Mouse (Mus musculus): ENCODE measurements around the gene Grhpr. TPM values are rescaled to one million over a fixed set of nuclear protein-coding genes. Genes with fewer than 3 reads are reported as not detected.
A peak's percentile ranks its signal among the peaks of the same experiment; 100 is the strongest.

Gene Grhpr
- polyA plus RNA-seq, 1 experiment from 2014 or later = 59.0 TPM

- Histone ChIP-seq H3K27me3 (no peaks in the 10 kb centered on the region), H3K9ac (no peak overlapping the region), H3K9me3 (replicated peaks) (no peaks in the 10 kb centered on the region), H3K36me3 (no peaks in the 10 kb centered on the region), H3K27ac (replicated peaks) (no peak overlapping the region), H3K4me3 (replicated peaks) (no peak overlapping the region), H3K4me2 (replicated peaks) (no peak overlapping the region), H3K4me1 (no peaks in the 10 kb centered on the region)
- WGBS = 64% methylated on average over 9 of the region's 9 CpGs
- ATAC-seq (ENCODE audit: insufficient number of reproducible peaks, low FRiP score, low TSS enrichment, low read depth) = no peak
These were observed 28.2 kb upstream of the Grhpr start for GRCm38 (mm10) chr4:44953041-44953440.

GRCm38 (mm10) chr4:44958776-44959175 is 22.4 kb upstream of the Grhpr start:
- no peaks in the 10 kb centered on the region for H3K9me3 ChIP-seq (replicated peaks)
- no peak overlapping the region for H3K9ac ChIP-seq
- H3K4me1 ChIP-seq = no peaks in the 10 kb centered on the region
- ATAC-seq (ENCODE audit: insufficient number of reproducible peaks, low FRiP score, low TSS enrichment, low read depth) = no peak
- H3K36me3 ChIP-seq = no peaks in the 10 kb centered on the region
- no peak overlapping the region for H3K4me2 ChIP-seq (replicated peaks)
- no peaks in the 10 kb centered on the region for H3K27me3 ChIP-seq
- H3K4me3 ChIP-seq (replicated peaks) = no peak overlapping the region
- no peak overlapping the region for H3K27ac ChIP-seq (replicated peaks)
- WGBS = 83% methylated on average over 9 of the region's 9 CpGs

GRCm38 (mm10) chr4:44959220-44959619 is 22.0 kb upstream of the Grhpr start:
- H3K36me3 ChIP-seq = no peaks in the 10 kb centered on the region
- no peak overlapping the region for H3K27ac ChIP-seq (replicated peaks)
- no peaks in the 10 kb centered on the region for H3K4me1 ChIP-seq
- no peak overlapping the region for H3K4me3 ChIP-seq (replicated peaks)
- H3K27me3 ChIP-seq = no peaks in the 10 kb centered on the region
- H3K9me3 ChIP-seq (replicated peaks) = no peaks in the 10 kb centered on the region
- 91% methylated on average over 13 of the region's 13 CpGs for WGBS
- no peak overlapping the region for H3K9ac ChIP-seq
- H3K4me2 ChIP-seq (replicated peaks) = no peak overlapping the region
- ATAC-seq (ENCODE audit: insufficient number of reproducible peaks, low FRiP score, low TSS enrichment, low read depth) = no peak

GRCm38 (mm10) chr4:44963156-44963555 is 18.0 kb upstream of the Grhpr start:
- H3K27ac ChIP-seq (replicated peaks) = no peak overlapping the region
- H3K9me3 ChIP-seq (replicated peaks) = no peaks in the 10 kb centered on the region
- H3K4me1 ChIP-seq = no peaks in the 10 kb centered on the region
- no peak overlapping the region for H3K4me2 ChIP-seq (replicated peaks)
- no peaks in the 10 kb centered on the region for H3K27me3 ChIP-seq
- no peaks in the 10 kb centered on the region for H3K36me3 ChIP-seq
- H3K4me3 ChIP-seq (replicated peaks) = no peak overlapping the region
- WGBS = 61% methylated on average over 11 of the region's 11 CpGs
- no peak overlapping the region for H3K9ac ChIP-seq
- ATAC-seq (ENCODE audit: insufficient number of reproducible peaks, low FRiP score, low TSS enrichment, low read depth) = no peak

- no peak for ATAC-seq (ENCODE audit: insufficient number of reproducible peaks, low FRiP score, low TSS enrichment, low read depth)
- no peak overlapping the region for H3K4me2 ChIP-seq (replicated peaks)
- no peaks in the 10 kb centered on the region for H3K27me3 ChIP-seq
- no peak overlapping the region for H3K4me3 ChIP-seq (replicated peaks)
- H3K9me3 ChIP-seq (replicated peaks) = no peaks in the 10 kb centered on the region
- H3K9ac ChIP-seq = no peak overlapping the region
- 78% methylated on average over 2 of the region's 2 CpGs for whole genome bisulfite sequencing
- no peaks in the 10 kb centered on the region for H3K4me1 ChIP-seq
- no peaks in the 10 kb centered on the region for H3K36me3 ChIP-seq
- no peak overlapping the region for H3K27ac ChIP-seq (replicated peaks)
These were observed 16.0 kb upstream of the Grhpr start for GRCm38 (mm10) chr4:44965175-44965574.

- Histone ChIP-seq H3K9ac (no peak overlapping the region), H3K36me3 (no peaks in the 10 kb centered on the region), H3K4me1 (no peaks in the 10 kb centered on the region), H3K27ac (replicated peaks) (no peak overlapping the region), H3K27me3 (no peaks in the 10 kb centered on the region), H3K4me3 (replicated peaks) (no peak overlapping the region), H3K4me2 (replicated peaks) (no peak overlapping the region), H3K9me3 (replicated peaks) (no peaks in the 10 kb centered on the region)
- 72% methylated on average over 3 of the region's 3 CpGs for WGBS
- ATAC-seq (ENCODE audit: insufficient number of reproducible peaks, low FRiP score, low TSS enrichment, low read depth) = no peak
These were observed 15.5 kb upstream of the Grhpr start for GRCm38 (mm10) chr4:44965736-44966135.

- no peaks in the 10 kb centered on the region for H3K9me3 ChIP-seq (replicated peaks)
- ATAC-seq (ENCODE audit: insufficient number of reproducible peaks, low FRiP score, low TSS enrichment, low read depth) = no peak
- no peaks in the 10 kb centered on the region for H3K27me3 ChIP-seq
- H3K4me2 ChIP-seq (replicated peaks) = no peak overlapping the region
- H3K9ac ChIP-seq = no peak overlapping the region
- H3K4me1 ChIP-seq = no peaks in the 10 kb centered on the region
- no peak overlapping the region for H3K4me3 ChIP-seq (replicated peaks)
- no peak overlapping the region for H3K27ac ChIP-seq (replicated peaks)
- no peaks in the 10 kb centered on the region for H3K36me3 ChIP-seq
- WGBS = 84% methylated on average over 8 of the region's 8 CpGs
These were observed 13.8 kb upstream of the Grhpr start for GRCm38 (mm10) chr4:44967402-44967801.

GRCm38 (mm10) chr4:44970056-44970455 is 11.1 kb upstream of the Grhpr start:
- H3K27ac ChIP-seq (replicated peaks) = no peak overlapping the region
- no peaks in the 10 kb centered on the region for H3K9me3 ChIP-seq (replicated peaks)
- H3K4me2 ChIP-seq (replicated peaks) = no peak overlapping the region
- no peak overlapping the region for H3K9ac ChIP-seq
- H3K36me3 ChIP-seq = no peaks in the 10 kb centered on the region
- H3K27me3 ChIP-seq = no peaks in the 10 kb centered on the region
- H3K4me1 ChIP-seq = peaks cover 12% of the 10 kb centered on the region
- WGBS = 91% methylated on average over 7 of the region's 7 CpGs
- no peak for ATAC-seq (ENCODE audit: insufficient number of reproducible peaks, low FRiP score, low TSS enrichment, low read depth)
- no peak overlapping the region for H3K4me3 ChIP-seq (replicated peaks)

GRCm38 (mm10) chr4:44970612-44971110 is 10.5 kb upstream of the Grhpr start:
- ATAC-seq (ENCODE audit: insufficient number of reproducible peaks, low FRiP score, low TSS enrichment, low read depth) = no peak
- no peak overlapping the region for H3K4me3 ChIP-seq (replicated peaks)
- H3K9me3 ChIP-seq (replicated peaks) = no peaks in the 10 kb centered on the region
- H3K4me1 ChIP-seq = peaks cover 12% of the 10 kb centered on the region
- H3K4me2 ChIP-seq (replicated peaks) = no peak overlapping the region
- H3K9ac ChIP-seq = no peak overlapping the region
- no peak overlapping the region for H3K27ac ChIP-seq (replicated peaks)
- H3K36me3 ChIP-seq = no peaks in the 10 kb centered on the region
- H3K27me3 ChIP-seq = no peaks in the 10 kb centered on the region
- 21% methylated on average over 10 of the region's 10 CpGs for WGBS

GRCm38 (mm10) chr4:44973450-44973849 is 7.7 kb upstream of the Grhpr start:
- Histone ChIP-seq H3K4me3 (replicated peaks) (peak overlapping the region; percentile 21; the same call in 1 of the 2 replicates), H3K4me1 (peaks cover 12% of the 10 kb centered on the region), H3K4me2 (replicated peaks) (peak overlapping the region; percentile 37), H3K9me3 (replicated peaks) (no peaks in the 10 kb centered on the region), H3K36me3 (no peaks in the 10 kb centered on the region), H3K27ac (replicated peaks) (no peak overlapping the region), H3K9ac (no peak overlapping the region), H3K27me3 (no peaks in the 10 kb centered on the region)
- ATAC-seq (ENCODE audit: insufficient number of reproducible peaks, low FRiP score, low TSS enrichment, low read depth) = no peak
- WGBS = 11% methylated on average over 9 of the region's 9 CpGs

- Histone ChIP-seq H3K4me2 (replicated peaks) (peak overlapping the region; percentile 37), H3K4me3 (replicated peaks) (peak overlapping the region; percentile 21; the same call in 1 of the 2 replicates), H3K9me3 (replicated peaks) (no peaks in the 10 kb centered on the region), H3K27me3 (no peaks in the 10 kb centered on the region), H3K9ac (no peak overlapping the region), H3K4me1 (peaks cover 12% of the 10 kb centered on the region), H3K36me3 (no peaks in the 10 kb centered on the region), H3K27ac (replicated peaks) (no peak overlapping the region)
- 43% methylated on average over 14 of the region's 14 CpGs for WGBS
- ATAC-seq (ENCODE audit: insufficient number of reproducible peaks, low FRiP score, low TSS enrichment, low read depth) = no peak
These were observed 7.3 kb upstream of the Grhpr start for GRCm38 (mm10) chr4:44973871-44974270.

GRCm38 (mm10) chr4:44974331-44974730 is 6.9 kb upstream of the Grhpr start:
- Histone ChIP-seq H3K27me3 (no peaks in the 10 kb centered on the region), H3K27ac (replicated peaks) (no peak overlapping the region), H3K4me3 (replicated peaks) (no peak overlapping the region), H3K9me3 (replicated peaks) (no peaks in the 10 kb centered on the region), H3K4me2 (replicated peaks) (no peak overlapping the region), H3K4me1 (peaks cover 12% of the 10 kb centered on the region), H3K9ac (no peak overlapping the region), H3K36me3 (no peaks in the 10 kb centered on the region)
- no peak for ATAC-seq (ENCODE audit: insufficient number of reproducible peaks, low FRiP score, low TSS enrichment, low read depth)
- 73% methylated on average over 8 of the region's 8 CpGs for WGBS

All from embryonic facial prominence, embryonic 15.5 days (tissue).